Mouse (Mus musculus): ENCODE results near the gene Slfn2. TPM values are rescaled to one million over a fixed set of nuclear protein-coding genes. Genes with fewer than 3 reads are reported as not detected.
"Not testable (repeated sequence)": the region's sequence is repeated elsewhere in the genome, so short reads cannot be mapped to it uniquely, and the experiment has no call there.

Slfn2 gene
- polyA plus RNA-seq (2021) = 0.10 TPM

DNA sequence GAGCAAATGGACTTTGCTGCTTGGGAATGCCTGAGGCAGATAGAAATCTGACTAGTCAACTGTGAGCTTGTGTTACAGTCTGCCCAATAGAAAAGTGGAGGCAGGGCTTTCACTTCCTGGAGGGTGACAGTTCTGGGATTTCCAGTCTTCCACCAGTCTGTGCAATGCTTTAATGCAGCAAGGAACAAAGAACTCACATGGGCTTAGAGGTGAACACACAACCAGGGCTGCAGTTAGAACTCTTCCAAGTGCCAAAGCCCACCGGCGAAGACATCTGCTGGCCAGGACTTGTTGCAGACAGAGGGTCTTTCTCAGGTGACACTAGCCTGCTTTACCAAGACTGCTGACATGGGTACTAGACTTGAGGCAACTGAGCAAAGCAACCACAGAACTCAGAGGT lies at the start of gene Slfn2:
Gene Slfn2, plus strand, starts transcription at position 167 of the 400 bp plus-strand sequence.
- CTCF ChIA-PET = no interaction called here
- in situ Hi-C loops (cut with MboI; ENCODE audit: low pct_unique_long_range_greater_than_20kb) = no loop called here
- DNase-seq (ENCODE audit: low read depth, low spot score) (no peak), ATAC-seq (no peak)
- H3K27me3 ChIP-seq = peaks cover 6% of the 10 kb centered on the region
- POLR2A ChIA-PET = no interaction called here
- no peak for TF ChIP-seq CTCF (IDR thresholded peaks at IDR 0.05)

DNA sequence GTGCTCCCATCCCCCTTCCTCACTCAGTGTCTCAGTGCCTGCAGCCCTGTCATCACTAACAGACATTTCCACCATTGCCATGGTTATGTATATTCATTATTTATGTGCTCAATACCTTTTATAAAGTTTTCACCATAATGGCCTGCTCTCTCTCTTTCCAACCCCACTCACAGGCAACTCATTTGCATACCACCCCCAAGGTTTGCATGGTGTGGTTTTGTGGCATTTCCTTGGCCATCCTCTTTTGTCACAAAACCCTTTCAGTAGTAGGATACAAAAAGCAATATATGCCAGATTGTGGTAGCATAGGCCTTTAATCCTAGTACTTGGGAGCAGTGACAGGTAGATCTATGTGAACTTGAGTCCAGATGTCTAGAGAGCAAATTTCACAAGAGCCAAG lies 48.8 kb upstream of the Slfn2 start:
- no peak for ATAC-seq
- no peak for TF ChIP-seq CTCF (IDR thresholded peaks at IDR 0.05)
- ChIA-PET POLR2A (no interaction called here), CTCF (no interaction called here)
- DNase-seq (ENCODE audit: low read depth, low spot score) = no peak
- no peaks in the 10 kb centered on the region for H3K27me3 ChIP-seq
- in situ Hi-C loops (cut with MboI; ENCODE audit: low pct_unique_long_range_greater_than_20kb) = no loop called here

DNA sequence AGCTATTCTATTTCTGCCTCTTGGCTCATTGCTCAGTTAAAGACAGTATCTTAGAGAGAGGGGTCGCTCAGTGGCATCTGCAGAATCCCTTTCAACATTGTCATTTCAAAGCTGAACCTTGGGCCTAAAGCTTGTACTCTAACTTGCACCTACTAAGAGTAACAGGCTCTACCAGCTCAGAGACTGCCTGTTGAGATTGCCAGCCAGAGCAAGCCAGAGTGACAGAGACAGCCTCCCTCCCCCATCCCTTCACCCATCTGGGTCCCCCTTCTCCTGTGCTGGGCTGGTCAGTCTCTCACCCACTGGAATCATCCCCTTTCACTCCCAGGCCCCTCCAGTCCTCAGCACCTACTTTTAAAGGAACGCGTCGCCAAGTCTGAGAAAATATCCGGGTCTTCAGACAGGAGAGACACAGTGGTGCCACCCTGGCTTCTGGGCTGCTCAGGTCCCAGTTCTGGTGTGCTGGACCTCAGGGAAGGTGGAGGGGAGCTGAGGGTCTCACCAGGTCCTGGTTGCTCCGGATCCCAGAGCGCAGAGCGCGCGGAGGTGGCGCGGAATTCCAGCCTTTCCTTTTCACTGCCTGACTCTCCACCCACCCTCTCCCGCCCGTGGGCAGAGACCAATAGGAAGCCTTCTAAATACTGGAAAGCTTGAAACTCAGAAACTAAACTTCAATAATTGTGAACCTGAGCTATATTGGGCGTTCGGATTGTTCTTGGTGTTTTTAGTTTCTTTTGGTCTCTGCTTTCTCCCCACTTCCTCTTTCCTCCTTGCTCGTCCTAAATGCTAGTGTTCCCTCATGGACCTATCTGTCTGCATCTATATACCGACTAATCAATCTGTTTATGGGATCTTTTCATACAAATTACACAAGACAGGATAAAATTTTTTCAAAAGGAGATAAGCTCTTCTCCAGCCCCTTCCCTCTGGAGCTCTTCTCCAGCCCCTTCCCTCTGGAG lies 45.1 kb upstream of the Slfn2 start:
- peak; percentile 60 for ATAC-seq
- DNase-seq (ENCODE audit: low read depth, low spot score); CTCF ChIA-PET; in situ Hi-C loops (cut with MboI; ENCODE audit: low pct_unique_long_range_greater_than_20kb); POLR2A ChIA-PET; H3K27me3 ChIP-seq: not testable (repeated sequence)

DNA sequence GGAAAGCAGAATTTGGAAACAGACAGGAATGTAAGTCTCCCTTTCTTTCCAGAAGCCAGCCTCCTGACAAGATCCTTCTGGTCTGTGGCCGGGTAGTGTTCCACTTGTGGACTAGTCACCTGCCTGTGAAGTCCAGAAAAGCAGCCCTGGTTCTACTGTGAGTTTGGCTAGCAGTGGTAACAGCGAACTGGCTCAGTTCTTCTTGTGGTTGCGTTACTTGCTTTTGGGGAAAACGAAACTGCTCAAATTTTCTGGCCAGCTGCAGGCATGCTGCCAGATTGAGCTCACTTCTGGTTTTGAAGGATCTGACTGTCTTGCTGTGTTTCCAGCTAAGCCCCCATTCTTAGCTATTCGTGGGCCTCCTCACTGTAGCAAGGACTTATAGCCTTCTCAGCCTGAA lies 44.3 kb upstream of the Slfn2 start, which contains the start of gene Slfn8:
Gene Slfn8, minus strand, starts transcription at position 190 of the 400 bp plus-strand sequence.
- ATAC-seq (no peak), DNase-seq (ENCODE audit: low read depth, low spot score) (no peak)
- POLR2A ChIA-PET = no interaction called here
- in situ Hi-C loops (cut with MboI; ENCODE audit: low pct_unique_long_range_greater_than_20kb) = no loop called here
- CTCF ChIA-PET = no interaction called here
- H3K27me3 ChIP-seq = no peaks in the 10 kb centered on the region
- no peak for TF ChIP-seq CTCF (IDR thresholded peaks at IDR 0.05)

DNA sequence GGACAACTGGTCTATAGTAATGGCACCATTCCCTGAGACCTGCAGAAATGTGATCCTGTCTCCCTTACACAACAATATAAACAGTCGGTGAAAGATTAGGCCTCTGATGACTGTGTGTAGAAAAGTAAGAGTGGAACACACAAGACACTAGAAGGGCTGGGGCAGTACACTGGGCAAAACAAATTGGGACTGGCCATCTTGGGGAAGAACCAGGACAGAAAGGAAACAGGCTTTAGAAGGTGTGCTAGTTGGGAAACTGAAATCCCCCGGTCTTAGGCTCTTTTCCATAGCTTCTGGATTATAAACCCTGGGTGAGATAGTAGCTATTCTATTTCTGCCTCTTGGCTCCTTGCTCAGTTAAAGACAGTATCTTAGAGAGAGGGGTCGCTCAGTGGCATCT lies 26.2 kb upstream of the Slfn2 start:
- in situ Hi-C loops (cut with MboI; ENCODE audit: low pct_unique_long_range_greater_than_20kb) = loop anchor here (25.0 kb wide), 1 partner anchor 149 kb away; the partner anchor contains the start of genes Slfn3 and Slfn4
- DNase-seq (ENCODE audit: low read depth, low spot score); CTCF ChIA-PET; H3K27me3 ChIP-seq; ATAC-seq; POLR2A ChIA-PET: not testable (repeated sequence)

DNA sequence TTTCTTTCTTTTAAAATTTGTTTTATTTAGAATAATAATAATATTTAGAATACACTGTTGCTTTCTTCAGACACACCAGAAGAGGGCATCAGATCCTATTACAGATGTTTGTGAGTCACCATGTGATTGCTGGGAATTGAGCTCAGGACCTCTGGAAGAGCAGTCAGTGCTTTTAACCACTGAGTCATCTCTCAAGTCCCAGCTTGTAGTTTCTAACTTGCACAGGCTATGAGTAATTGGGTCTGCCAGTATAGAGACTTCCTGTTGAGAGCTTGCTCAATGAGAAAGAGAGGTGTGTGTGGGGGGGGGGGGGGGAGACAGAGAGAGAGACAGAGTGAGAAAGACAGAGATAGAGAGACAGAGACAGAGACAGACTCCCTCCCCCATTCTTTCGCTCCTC lies 25.8 kb upstream of the Slfn2 start:
- in situ Hi-C loops (cut with MboI; ENCODE audit: low pct_unique_long_range_greater_than_20kb) = loop anchor here (25.0 kb wide), 1 partner anchor 148 kb away; the partner anchor contains the start of genes Slfn3 and Slfn4
- ChIA-PET POLR2A (no interaction called here), CTCF (no interaction called here)
- no peak for TF ChIP-seq CTCF (IDR thresholded peaks at IDR 0.05)
- H3K27me3 ChIP-seq = peaks cover 6% of the 10 kb centered on the region
- ATAC-seq (peak; percentile 12), DNase-seq (ENCODE audit: low read depth, low spot score) (no peak)

DNA sequence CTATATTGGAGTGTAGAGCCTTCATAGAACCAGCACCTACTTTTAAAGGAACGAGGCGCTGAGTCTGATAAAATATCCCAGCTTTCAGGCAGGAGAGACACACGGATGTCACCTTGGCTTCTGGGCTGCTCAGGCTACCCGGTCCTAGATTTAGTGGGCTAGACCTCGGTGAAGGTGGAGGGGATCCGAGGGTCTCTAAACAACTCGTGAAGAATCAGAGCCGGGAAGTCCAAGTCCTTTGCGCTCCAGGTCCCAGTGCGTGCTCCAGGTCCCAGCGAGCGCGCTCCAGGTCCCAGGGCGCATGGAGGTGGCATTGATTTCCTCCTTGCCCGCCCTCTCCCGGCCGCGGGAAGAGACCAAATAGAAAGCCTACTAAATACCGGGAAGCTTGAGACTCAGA lies 25.1 kb upstream of the Slfn2 start:
- no peak for DNase-seq (ENCODE audit: low read depth, low spot score)
- peaks cover 8% of the 10 kb centered on the region for H3K27me3 ChIP-seq
- ChIA-PET POLR2A (no interaction called here), CTCF (no interaction called here)
- TF ChIP-seq CTCF (IDR thresholded peaks at IDR 0.05) = no peak
- no peak for ATAC-seq
- in situ Hi-C loops (cut with MboI; ENCODE audit: low pct_unique_long_range_greater_than_20kb) = loop anchor here (25.0 kb wide), 1 partner anchor 148 kb away; the partner anchor contains the start of genes Slfn3 and Slfn4

DNA sequence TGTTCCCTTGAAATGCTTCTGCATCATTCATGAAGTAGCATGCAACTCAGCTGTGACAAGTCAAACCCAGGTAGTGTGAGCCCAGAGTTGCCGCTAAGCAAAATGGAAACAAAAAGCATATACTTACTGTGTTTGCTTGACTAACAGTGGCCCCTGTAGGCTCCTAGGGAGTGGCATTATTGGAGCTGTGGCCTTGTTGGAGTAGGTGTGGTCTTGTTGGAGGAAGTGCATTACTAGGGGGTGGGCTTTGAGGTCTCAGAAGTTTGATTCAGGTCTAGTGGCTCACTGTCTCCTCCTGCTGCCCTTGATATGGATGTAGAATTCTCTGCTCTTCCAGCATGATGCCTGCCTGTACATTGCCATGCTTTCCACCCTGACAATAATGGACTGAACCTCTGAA lies 24.6 kb upstream of the Slfn2 start:
- ChIA-PET CTCF (no interaction called here), POLR2A (no interaction called here)
- ATAC-seq (no peak), DNase-seq (ENCODE audit: low read depth, low spot score) (no peak)
- no peak for TF ChIP-seq CTCF (IDR thresholded peaks at IDR 0.05)
- peaks cover 8% of the 10 kb centered on the region for H3K27me3 ChIP-seq
- in situ Hi-C loops (cut with MboI; ENCODE audit: low pct_unique_long_range_greater_than_20kb) = loop anchor here (25.0 kb wide), 1 partner anchor 147 kb away; the partner anchor contains the start of genes Slfn3 and Slfn4

DNA sequence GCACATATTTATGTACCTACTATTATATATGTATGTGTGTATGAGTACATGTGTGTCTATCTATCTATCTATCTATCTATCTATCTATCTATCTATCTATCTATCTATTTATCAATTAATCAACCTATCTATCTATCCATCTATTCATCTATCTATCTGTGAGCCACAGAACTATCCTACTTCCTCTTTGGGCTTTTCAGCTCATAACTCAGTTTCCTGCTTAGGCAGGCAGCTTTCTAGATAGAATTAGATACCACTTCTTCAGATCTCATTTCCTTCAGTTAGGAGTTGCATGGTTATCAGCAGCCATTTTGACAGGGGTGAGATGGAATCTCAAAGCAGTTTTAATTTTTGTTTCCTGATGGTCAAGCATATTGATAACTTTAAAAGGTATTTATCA lies 23.9 kb upstream of the Slfn2 start:
- POLR2A ChIA-PET = no interaction called here
- in situ Hi-C loops (cut with MboI; ENCODE audit: low pct_unique_long_range_greater_than_20kb) = loop anchor here (25.0 kb wide), 1 partner anchor 146 kb away; the partner anchor contains the start of genes Slfn3 and Slfn4
- H3K27me3 ChIP-seq = peaks cover 8% of the 10 kb centered on the region
- TF ChIP-seq CTCF (IDR thresholded peaks at IDR 0.05) = no peak
- CTCF ChIA-PET = no interaction called here
- ATAC-seq (no peak), DNase-seq (ENCODE audit: low read depth, low spot score) (no peak)

DNA sequence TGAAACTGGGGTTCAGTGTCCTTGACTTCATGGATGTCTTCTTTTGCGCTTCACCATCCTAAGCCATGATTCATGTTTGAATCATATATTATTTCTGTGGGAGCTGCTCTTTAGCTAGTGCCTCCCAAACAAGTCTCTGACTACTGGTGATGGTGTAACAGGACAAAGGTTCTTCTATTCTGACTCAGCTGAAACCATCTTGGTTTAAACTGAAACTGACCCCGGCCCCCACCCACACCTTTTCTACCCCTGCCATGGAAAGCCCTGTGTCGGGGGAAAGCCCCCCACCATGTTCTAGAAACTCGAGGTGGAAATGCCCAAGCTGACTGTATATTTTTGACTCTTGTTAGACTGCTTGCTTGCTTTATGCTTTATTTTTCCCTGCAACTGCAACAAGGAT lies 21.0 kb upstream of the Slfn2 start:
- TF ChIP-seq CTCF (IDR thresholded peaks at IDR 0.05) = no peak
- POLR2A ChIA-PET = no interaction called here
- no peak for DNase-seq (ENCODE audit: low read depth, low spot score)
- CTCF ChIA-PET = no interaction called here
- in situ Hi-C loops (cut with MboI; ENCODE audit: low pct_unique_long_range_greater_than_20kb) = loop anchor here (25.0 kb wide), 1 partner anchor 143 kb away; the partner anchor contains the start of genes Slfn3 and Slfn4
- peaks cover 4% of the 10 kb centered on the region for H3K27me3 ChIP-seq
- no peak for ATAC-seq

DNA sequence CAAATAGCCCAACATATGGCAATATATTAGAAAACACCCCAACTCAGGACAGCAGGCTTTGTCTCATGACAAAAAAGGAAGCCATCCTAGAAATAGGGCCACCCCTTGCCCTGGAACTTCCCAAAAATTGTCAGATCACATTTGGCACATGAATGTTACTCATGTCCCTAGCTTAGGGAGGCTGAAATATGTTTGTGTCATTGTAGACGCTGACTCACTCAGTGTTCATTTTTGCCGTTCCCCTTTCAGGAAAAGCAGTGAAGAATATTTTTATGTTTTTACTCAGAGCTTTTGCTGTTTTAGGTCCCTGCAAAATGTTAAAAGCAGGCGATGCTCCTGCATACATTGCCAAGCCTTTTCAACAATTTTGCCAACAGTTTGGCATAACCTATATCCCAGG lies 19.3 kb upstream of the Slfn2 start:
- TF ChIP-seq CTCF (IDR thresholded peaks at IDR 0.05) = no peak
- no peak for ATAC-seq

More for the DNA sequence above, 19.3 kb upstream of the Slfn2 start:
- H3K27me3 ChIP-seq = peaks cover 4% of the 10 kb centered on the region
- ChIA-PET CTCF (no interaction called here), POLR2A (no interaction called here)
- no peak for DNase-seq (ENCODE audit: low read depth, low spot score)
- in situ Hi-C loops (cut with MboI; ENCODE audit: low pct_unique_long_range_greater_than_20kb) = loop anchor here (25.0 kb wide), 1 partner anchor 142 kb away; the partner anchor contains the start of genes Slfn3 and Slfn4
